Mouse (Mus musculus) left cerebral cortex, postnatal 10 days (tissue): ENCODE measurements around the gene Gm42791. TPM values are rescaled to one million over a fixed set of nuclear protein-coding genes. Genes with fewer than 3 reads are reported as not detected.

Source experiments
- DNase-seq, 2 experiments: peaks; one replicate each; pipeline ENCODE4 v3.0.0; 2021 to 2022; ENCODE audit warnings: low spot score in 2 of 2, mixed read lengths in 1 of 2; ENCODE audit errors: extremely low spot score in 1 of 2
- intact Hi-C: fragments of 180-260 bp; cut with DNase I; formaldehyde crosslinking; loops from one replicate; pipeline ENCODE4 v1.15.1; 2025
- total RNA-seq, 2 experiments: library from RNA; stranded (reverse); gene quantifications; 2 replicates each; pipeline ENCODE4 v1.2.3; 2021

Gm42791 gene
- total RNA-seq, result 10 to 100 TPM in 1 of 2 experiments, 1 to 10 TPM in 1; 6.0 to 18.1 TPM

- peak; percentile 86 to 94 for DNase-seq
- intact Hi-C loops, result no loop called here
Observed at GRCm38 (mm10) chr5:148994706-148995414, at the start of gene Gm42791. Gene Gm42791 (minus strand): TSS chr5:148995147.

- intact Hi-C loops, result no loop called here
Observed at GRCm38 (mm10) chr5:149044067-149044466, 49.1 kb upstream of the Gm42791 start.

GRCm38 (mm10) chr5:149043240-149043639 lies 48.3 kb upstream of the Gm42791 start:
- no peak for DNase-seq
- intact Hi-C loops, result no loop called here

More at GRCm38 (mm10) chr5:149044067-149044466, 49.1 kb upstream of the Gm42791 start:
- DNase-seq, result no peak

- intact Hi-C loops, result no loop called here
- DNase-seq, result no peak
Observed at GRCm38 (mm10) chr5:149039825-149040224, 44.9 kb upstream of the Gm42791 start.

GRCm38 (mm10) chr5:149037729-149038128 lies 42.8 kb upstream of the Gm42791 start:
- intact Hi-C loops, result no loop called here
- DNase-seq, result peak; percentile 44 to 46

GRCm38 (mm10) chr5:149036920-149037319 lies 42.0 kb upstream of the Gm42791 start:
- intact Hi-C loops, result no loop called here
- DNase-seq, result no peak

GRCm38 (mm10) chr5:149032438-149032837 lies 37.5 kb upstream of the Gm42791 start:
- DNase-seq, result no peak
- intact Hi-C loops, result no loop called here

GRCm38 (mm10) chr5:149031199-149031750 lies 36.3 kb upstream of the Gm42791 start:
- peak in 1 of 2 experiments; percentile 73 for DNase-seq
- intact Hi-C loops, result no loop called here

GRCm38 (mm10) chr5:149030103-149030502 lies 35.2 kb upstream of the Gm42791 start:
- intact Hi-C loops, result no loop called here
- no peak for DNase-seq

- no peak for DNase-seq
- intact Hi-C loops, result no loop called here
Observed at GRCm38 (mm10) chr5:149028394-149028793, 33.4 kb upstream of the Gm42791 start.

GRCm38 (mm10) chr5:149027389-149027788 lies 32.4 kb upstream of the Gm42791 start:
- intact Hi-C loops, result no loop called here
- no peak for DNase-seq

GRCm38 (mm10) chr5:149021120-149021519 lies 26.2 kb upstream of the Gm42791 start:
- intact Hi-C loops, result no loop called here
- no peak for DNase-seq

GRCm38 (mm10) chr5:149020681-149021062 lies 25.7 kb upstream of the Gm42791 start:
- DNase-seq, result no peak
- intact Hi-C loops, result no loop called here

- intact Hi-C loops, result no loop called here
- DNase-seq, result no peak
Observed at GRCm38 (mm10) chr5:149020059-149020680, 25.2 kb upstream of the Gm42791 start.

GRCm38 (mm10) chr5:149017666-149018415 lies 22.9 kb upstream of the Gm42791 start:
- intact Hi-C loops, result no loop called here
- DNase-seq, result no peak

- DNase-seq, result no peak
- intact Hi-C loops, result no loop called here
Observed at GRCm38 (mm10) chr5:149017181-149017580, 22.2 kb upstream of the Gm42791 start.

GRCm38 (mm10) chr5:149016261-149016660 lies 21.3 kb upstream of the Gm42791 start:
- intact Hi-C loops, result no loop called here
- no peak for DNase-seq

GRCm38 (mm10) chr5:149015335-149016201 lies 20.6 kb upstream of the Gm42791 start:
- intact Hi-C loops, result no loop called here
- no peak for DNase-seq
